Mouse (Mus musculus) neutrophil, adult 5-6 weeks (primary cell): ENCODE data around the gene Dtl. TPM values are rescaled to one million over a fixed set of nuclear protein-coding genes. Genes with fewer than 3 reads are reported as not detected.

Experiments used
- ATAC-seq: fragments of 151-379, 151-347 bp; 2 replicates; pipeline ENCODE4 v1.8.0; 2017; ENCODE audit warnings: mild to moderate bottlenecking, moderate TSS enrichment; ENCODE audit not compliant: insufficient number of reproducible peaks, poor library complexity, low FRiP score, severe bottlenecking; ENCODE audit errors: extremely low read depth
- total RNA-seq: library from RNA; stranded (forward); fragments of 200-1000 nt; gene quantifications from 2 replicates; pipeline ENCODE4 v1.2.3, GENCODE M21; 2017

The Dtl gene
- total RNA-seq, result 0.58 and 1.4 TPM in 2 replicates

- peak; percentile 94 for ATAC-seq
These were observed at the start of gene Dtl, which contains the start of gene Ints7 for GRCm38 (mm10) chr1:191575458-191576247. Dtl (minus strand) TSS chr1:191575544. Ints7 (plus strand) TSS chr1:191575636.

- no peak for ATAC-seq
These were observed 49.7 kb upstream of the Dtl start for GRCm38 (mm10) chr1:191625026-191625425.

DNA sequence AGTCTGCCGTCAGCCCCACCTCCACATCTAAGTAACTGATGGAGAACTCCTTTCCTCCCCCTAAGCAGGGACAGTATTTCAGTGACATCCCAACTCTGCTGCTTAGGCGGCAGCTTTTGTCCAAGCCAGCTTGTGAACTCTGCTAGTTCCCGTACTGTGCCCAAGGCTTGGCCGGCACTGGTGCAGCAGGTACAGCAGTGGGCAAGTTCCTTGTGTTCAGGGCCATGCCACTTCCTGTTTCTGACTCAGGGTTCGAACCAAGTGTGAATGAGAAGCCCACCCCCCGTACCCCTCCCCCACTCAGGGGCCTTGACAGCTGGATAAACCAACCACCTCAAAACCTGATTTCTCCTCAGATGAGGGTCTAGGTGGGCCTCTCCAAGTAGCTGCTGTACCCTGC, 49.1 kb upstream of the Dtl start:
- ATAC-seq, result no peak

DNA sequence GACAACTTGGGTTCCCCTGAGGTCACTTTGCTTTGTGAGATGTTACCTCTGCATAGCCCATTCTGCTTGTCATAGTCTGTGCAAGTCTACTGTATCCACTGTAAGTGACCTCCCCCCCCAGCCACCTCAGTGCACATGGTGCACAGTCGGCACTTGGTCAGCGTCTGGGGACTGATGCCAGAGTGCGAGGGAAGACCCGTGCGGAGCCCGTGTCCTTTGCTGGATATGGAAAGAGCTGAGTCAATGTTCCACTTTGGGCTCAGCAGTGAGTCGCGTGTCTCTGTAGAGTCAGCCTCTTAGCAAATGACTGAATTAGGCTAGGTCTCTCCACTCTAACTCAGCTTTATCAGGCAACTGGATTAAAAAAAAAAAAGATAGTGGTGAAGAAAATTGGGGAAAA, 47.5 kb upstream of the Dtl start:
- no peak for ATAC-seq

GRCm38 (mm10) chr1:191621096-191621495, 45.8 kb upstream of the Dtl start:
- no peak for ATAC-seq

GRCm38 (mm10) chr1:191618067-191618766, 42.9 kb upstream of the Dtl start:
- ATAC-seq, result no peak

- ATAC-seq, result no peak
These were observed 42.2 kb upstream of the Dtl start for GRCm38 (mm10) chr1:191617589-191617988.

DNA sequence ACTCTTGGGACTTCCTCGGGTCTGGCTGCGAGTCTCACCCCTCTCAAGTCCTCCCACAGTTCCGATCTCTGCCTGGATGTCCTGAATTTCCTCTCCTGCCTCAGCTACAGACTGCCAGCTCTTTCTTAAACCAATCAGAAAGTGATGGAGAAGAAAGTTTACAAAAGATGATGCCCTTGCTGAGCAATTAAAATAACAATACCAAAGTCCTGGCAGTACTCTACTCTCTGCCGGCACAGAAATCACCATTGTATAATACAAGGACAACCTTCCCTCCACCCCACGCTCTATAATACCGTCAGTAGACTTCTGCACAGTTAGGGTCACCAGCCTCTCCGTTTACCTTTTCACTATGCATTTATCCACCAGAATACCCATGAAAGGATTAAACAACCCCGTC, 40.9 kb upstream of the Dtl start:
- ATAC-seq, result no peak

DNA sequence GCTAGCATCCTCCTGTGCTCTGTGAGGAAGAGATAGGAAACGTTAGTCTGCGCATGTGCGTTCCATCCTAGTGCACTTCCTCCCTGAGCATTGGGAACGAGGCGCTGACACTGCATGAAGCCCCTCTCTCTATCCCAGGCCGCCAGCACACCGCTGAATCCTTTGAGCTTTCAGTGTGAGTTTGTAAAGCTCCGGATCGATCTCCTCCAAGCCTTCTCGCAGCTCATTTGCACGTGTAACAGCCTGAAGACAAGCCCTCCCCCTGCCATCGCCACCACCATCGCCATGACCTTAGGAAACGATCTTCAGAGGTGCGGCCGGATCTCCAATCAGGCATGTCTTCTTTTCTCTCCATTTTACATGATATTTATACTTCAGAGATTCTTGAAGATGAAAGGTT, 37.5 kb upstream of the Dtl start:
- no peak for ATAC-seq

DNA sequence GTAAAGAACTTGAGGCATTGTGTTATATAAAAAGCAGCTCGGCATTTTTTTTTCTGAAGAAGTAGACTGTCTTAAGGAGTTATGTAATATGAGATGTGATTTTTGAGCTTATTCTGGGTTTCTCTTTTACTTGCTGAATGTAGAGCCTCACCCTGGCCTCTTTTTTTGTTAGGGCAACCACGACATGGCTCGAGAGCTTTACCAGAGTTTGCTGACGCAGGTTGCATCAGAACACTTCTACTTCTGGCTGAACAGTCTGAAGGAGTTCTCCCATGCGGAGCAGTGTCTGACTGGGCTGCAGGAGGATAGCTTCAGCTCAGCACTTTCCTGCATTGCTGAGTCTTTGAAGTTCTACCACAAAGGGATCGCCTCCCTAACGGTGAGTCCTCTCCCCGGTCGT, 36.3 kb upstream of the Dtl start:
- ATAC-seq, result no peak

DNA sequence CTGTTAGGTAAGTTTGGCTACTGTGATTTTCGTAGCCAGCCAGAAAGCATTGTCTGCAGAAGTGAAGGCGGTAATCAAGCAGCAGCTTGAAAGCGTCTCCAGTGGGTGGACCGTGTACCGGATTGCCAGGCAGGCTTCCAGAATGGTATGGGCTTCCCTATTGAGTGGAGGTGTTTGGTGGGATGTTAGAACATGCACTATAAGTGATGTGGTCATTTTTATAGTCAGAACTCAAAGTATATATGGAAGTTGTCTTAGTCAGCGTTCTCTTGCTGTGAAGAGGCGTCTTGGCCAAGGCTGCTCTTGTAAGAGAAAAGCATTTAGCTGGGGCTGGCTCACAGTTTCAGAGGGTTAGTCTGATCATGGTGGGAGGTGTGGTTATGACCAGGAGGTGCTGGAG, 35.0 kb upstream of the Dtl start:
- no peak for ATAC-seq

DNA sequence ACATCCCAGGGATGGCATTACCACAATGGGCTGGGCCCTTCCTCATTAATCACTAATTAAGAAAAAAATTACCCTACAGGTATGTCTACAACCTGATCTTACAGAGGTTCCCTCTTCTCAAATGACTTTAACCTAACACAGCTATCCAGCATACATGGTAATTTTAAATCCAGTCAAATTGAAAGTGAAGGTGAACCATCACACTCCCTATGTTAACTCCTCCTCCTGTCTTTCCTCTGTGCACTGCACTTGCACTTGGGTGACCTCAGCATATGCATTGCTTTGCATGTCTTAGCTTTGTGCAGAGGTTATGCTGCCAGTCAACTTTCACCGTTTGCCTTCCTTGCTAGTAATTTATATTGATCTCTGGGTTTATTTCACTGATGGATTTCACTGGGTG, 34.2 kb upstream of the Dtl start:
- ATAC-seq, result 0 out of 2 replicates have a peak, but pooled peaks have one; percentile 47

DNA sequence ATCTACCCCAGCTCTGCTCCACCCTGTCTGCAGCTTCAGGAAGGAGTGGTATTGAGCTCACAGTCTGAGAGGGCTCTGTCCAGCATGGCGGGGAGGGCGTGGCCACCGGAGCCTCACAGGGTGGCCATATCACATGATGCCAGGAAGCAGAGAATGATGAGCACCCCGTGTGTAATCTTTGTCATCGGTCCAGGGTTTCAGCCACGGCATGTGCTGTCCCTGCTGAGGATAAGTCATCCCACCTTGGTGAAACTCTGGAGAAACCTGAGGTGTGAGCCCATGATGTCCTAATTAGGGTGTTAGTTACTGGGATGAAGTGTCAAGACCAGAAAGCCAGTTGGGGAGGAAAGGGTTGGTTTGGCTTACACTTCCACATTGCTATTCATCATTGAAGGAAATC, 33.7 kb upstream of the Dtl start:
- ATAC-seq, result no peak

GRCm38 (mm10) chr1:191604690-191605089, 29.3 kb upstream of the Dtl start:
- no peak for ATAC-seq

DNA sequence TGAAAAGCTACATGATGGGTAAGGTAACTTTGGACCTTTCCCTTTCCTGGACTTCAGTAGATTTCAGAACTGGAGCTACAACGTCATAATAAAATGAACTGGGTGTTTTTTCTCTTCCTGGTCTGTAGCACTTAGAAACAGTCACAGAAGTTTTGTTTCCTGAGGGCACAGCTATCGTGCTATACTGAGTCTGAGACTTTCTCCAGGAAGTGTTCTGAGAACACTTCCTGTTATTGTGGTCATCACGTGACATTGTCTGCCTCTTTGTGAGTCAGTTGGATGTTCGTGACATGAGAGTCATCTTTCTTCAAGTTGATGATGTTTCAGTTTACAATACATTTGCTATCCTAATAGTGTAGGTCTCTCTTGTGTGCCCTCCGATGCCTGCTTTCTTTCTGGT, 23.9 kb upstream of the Dtl start:
- ATAC-seq, result peak; percentile 89

GRCm38 (mm10) chr1:191596076-191596475, 20.7 kb upstream of the Dtl start:
- ATAC-seq, result no peak

DNA sequence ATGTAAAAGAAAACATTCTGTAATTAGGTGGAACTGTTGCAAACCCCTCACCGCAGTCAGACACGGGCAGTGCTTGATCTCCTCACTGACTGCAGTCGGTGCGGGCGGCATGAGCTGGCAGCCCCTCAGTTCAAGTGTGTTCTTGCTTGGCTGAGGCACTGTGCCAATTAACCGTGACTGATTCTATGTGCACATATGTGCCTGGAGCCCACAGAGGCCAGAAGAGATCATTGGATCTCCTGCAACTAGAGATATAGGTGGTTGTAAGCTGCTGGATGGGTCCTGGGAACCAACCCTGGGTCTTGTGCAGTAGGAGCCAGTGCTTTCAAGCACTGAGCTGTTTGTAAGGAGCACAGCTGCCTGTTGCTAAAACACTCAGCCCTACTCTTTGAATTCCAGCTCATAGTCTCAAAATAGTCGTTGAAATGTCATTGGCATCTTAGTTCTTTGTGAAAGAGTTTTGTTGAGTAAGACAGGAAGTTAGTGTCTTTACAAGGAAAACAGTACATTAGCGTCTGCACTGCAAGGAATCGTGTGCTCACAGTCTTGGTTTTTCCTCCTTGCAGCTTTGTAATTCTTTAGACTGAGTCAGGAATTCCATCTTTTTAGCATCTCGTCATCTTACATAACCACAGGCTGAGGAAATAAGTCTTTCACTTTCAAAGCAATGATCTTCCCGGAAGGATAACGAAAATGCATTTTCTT, 16.8 kb upstream of the Dtl start:
- no peak for ATAC-seq

GRCm38 (mm10) chr1:191588749-191589148, 13.4 kb upstream of the Dtl start:
- ATAC-seq, result no peak

DNA sequence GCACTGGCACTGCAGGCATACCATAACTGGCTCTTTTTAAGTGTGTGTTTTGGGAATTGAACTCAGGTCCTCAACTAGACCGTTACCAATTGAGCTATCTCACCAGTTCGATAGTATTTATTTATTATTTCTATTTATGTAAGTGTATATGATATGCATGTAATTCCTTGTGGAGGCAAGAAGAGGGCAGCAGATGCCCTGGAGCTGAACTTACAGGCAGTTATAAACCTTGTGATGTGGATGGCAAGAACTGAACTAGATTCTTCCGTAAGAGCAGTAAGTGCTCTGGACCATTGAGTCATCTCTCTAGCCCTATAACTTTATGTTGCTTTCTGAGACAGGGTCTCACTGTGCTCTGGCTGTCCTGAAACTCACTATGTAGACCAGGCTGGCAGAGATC, 11.7 kb upstream of the Dtl start:
- no peak for ATAC-seq

DNA sequence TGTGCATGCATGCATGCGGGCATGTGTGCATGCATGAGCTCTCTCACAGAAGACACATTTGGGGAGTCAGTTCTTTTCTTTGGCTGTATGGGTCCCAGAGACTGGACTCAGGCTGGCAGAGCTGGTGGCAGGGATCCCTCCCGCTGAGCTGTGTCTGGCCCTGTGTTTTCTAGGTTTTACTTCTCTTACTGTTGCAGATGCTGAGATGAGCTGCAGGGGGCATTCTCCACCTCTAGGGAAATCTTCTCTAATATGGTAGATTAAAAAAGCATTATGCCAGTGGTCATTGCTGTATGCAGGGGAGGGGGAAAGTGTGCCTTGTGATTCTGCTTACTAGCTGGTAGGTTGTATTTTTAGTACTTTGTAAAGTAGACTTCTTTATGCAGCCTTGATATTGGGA, 10.4 kb upstream of the Dtl start:
- ATAC-seq, result 0 out of 2 replicates have a peak, but pooled peaks have one; percentile 30
